Mouse (Mus musculus) retina, adult 2 months (tissue): ENCODE measurements around the gene Smarcd1.
"Not testable (repeated sequence)": the region's sequence is repeated elsewhere in the genome, so short reads cannot be mapped to it uniquely, and the experiment has no call there.

Source experiments
- DNase-seq: peaks from one replicate; pipeline ENCODE4 v3.0.0-alpha.2; 2012; ENCODE audit warnings: low read depth, low spot score

Smarcd1 gene

GRCm38 (mm10) chr15:99684156-99684555, 17.8 kb upstream of the Smarcd1 start:
- DNase-seq: no peak

- DNase-seq: peak; percentile 44
Measured at GRCm38 (mm10) chr15:99688712-99689111, 13.2 kb upstream of the Smarcd1 start.

- DNase-seq: no peak
Measured at GRCm38 (mm10) chr15:99690924-99691323, 11.0 kb upstream of the Smarcd1 start.

DNA sequence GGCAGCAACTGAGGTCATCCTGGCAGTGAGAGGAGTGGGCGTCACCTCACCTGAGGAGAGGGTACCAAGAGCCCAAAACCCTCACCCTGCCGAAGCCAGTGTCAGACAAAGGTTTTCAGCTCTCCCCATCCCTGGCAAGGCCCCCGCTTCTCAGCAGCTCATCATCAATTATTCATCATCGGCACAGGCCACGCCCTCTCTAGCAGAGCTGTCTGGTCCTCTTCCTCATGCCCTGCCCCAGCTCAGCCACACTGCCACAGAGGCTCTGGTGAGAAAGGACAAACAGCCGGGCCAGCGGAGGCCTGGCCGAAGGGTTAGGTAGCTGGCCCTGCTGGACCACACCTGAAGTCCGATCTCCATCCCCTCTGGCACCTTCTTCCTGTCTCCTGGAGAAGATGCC, 10.0 kb upstream of the Smarcd1 start:
- DNase-seq: no peak

- no peak for DNase-seq
Measured at GRCm38 (mm10) chr15:99697309-99697708, 4.6 kb upstream of the Smarcd1 start.

- no peak for DNase-seq
Measured at GRCm38 (mm10) chr15:99698533-99699085, 3.3 kb upstream of the Smarcd1 start.

- DNase-seq: no peak
Measured at GRCm38 (mm10) chr15:99699715-99700114, 2.2 kb upstream of the Smarcd1 start.

GRCm38 (mm10) chr15:99700219-99701106, 1.5 kb upstream of the Smarcd1 start:
- no peak for DNase-seq

DNA sequence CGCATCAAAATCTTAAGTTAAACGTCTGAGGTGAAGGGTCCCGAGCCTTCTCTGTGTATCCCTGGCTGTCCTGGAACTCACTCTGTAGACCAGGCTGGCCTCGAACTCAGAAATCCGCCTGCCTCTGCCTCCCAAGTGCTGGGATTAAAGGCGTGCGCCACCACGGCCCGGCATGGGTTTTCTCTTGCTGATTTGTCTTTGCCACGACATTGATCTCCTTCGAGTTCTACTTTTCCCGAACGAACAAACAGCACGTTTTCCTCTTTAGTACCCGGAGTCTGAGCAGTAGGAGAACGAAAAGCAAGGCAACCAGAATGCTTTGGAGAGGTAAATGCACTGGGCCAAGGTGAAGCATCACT, 310 bp upstream of the Smarcd1 start:
- DNase-seq: not testable (repeated sequence)

GRCm38 (mm10) chr15:99703104-99703503, 1.2 kb downstream of the Smarcd1 start:
- DNase-seq: no peak

GRCm38 (mm10) chr15:99703676-99704040, 1.7 kb downstream of the Smarcd1 start:
- DNase-seq: no peak

DNA sequence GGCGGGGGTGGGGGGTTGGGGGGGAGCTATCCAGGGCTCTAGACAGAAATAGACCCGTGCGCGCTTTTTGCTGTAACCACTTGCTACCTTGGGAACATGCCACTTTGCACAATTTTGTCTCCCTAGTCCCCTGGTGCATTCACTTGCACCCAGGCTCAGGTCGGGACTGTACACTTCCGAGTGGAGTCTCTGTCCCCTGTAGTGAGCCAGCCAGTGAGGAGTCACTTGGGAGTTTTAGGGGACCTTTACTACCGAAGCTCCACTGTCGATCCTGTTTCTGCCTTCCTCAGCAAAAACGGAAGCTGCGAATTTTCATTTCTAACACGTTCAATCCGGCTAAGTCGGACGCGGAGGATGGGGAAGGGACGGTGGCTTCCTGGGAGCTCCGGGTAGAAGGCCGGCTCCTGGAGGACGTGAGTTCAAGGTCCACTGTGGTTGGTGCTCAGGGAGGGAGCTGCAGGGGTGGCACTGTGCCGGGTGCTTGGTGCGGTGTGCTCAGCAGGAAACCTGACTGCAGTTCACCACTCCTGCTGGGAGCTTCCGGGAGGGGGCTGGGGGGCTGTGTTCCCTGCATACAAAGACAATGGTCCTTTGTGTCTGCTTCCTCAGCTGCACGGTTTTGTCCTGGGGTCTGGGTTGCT, 2.2 kb downstream of the Smarcd1 start:
- DNase-seq: no peak

- DNase-seq: no peak
Measured at GRCm38 (mm10) chr15:99704881-99705280, 3.0 kb downstream of the Smarcd1 start.

- no peak for DNase-seq
Measured at GRCm38 (mm10) chr15:99705440-99706048, 3.6 kb downstream of the Smarcd1 start, which contains the start of gene Gm17349. Gm17349 (minus strand) TSS chr15:99705490.

GRCm38 (mm10) chr15:99708176-99708575, 6.2 kb downstream of the Smarcd1 start:
- DNase-seq: no peak

GRCm38 (mm10) chr15:99710221-99711190, 8.6 kb downstream of the Smarcd1 start:
- no peak for DNase-seq

- DNase-seq: no peak
Measured at GRCm38 (mm10) chr15:99711491-99711890, 9.6 kb downstream of the Smarcd1 start.

GRCm38 (mm10) chr15:99712666-99713559, 11.0 kb downstream of the Smarcd1 start:
- DNase-seq: no peak

DNA sequence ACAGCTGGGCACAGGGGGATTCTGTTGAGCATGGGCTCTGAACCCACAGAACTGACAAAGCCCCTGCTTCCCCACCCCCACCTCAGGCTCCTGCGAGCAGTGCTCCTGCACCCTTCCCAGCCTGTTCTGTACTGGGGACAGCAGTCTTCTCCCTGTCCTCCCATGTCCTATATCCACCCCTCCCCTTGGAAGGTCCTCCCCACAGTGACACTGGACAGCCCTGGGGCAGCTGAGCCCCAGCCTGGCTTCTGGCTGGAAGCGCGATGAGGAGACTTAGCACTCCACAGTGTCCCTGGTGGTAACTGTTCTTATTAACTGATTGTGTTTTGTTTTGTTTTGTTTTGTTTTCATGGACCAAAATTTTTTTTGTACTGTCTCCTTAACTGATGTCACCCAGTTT, 11.6 kb downstream of the Smarcd1 start:
- DNase-seq: no peak

- DNase-seq: no peak
Measured at GRCm38 (mm10) chr15:99714206-99714605, 12.3 kb downstream of the Smarcd1 start.
